Mouse (Mus musculus): ENCODE measurements around the gene Gm11037.
"Not testable (repeated sequence)": the region's sequence is repeated elsewhere in the genome, so short reads cannot be mapped to it uniquely, and the experiment has no call there.

The Gm11037 gene

DNA sequence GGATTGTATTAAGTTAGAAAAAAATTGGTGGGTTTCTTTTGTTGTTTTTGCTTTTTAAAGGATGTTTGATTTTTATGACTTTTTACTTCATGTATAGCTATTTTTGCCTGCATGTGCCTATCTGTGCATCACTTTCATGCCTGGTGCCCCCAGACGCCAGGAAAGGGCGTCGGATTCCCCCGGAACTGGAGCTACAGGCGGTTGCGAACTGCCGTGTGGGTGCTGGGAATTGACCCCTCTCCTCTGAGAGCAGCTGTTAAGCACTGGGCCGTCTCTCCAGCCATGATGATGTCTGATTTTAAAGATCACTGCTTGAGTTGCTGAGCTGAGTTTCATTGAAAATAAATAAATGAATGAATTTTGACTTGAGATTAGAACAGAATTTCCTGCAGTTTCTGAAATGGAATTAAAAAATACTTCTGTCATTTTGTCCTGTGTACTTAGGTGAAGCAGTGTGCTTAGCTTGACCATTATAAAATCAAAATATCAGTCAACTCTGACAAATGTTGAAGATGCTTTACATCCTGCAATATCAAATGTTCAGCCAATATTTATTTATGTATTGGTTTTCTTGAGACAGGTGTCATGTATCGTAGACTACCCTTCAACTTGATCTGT, at the start of gene Gm11037:
Gene Gm11037 (plus strand): TSS at position 568 of the 618 bp plus-strand sequence.
- no peak for DNase-seq (ENCODE audit: low spot score)

DNA sequence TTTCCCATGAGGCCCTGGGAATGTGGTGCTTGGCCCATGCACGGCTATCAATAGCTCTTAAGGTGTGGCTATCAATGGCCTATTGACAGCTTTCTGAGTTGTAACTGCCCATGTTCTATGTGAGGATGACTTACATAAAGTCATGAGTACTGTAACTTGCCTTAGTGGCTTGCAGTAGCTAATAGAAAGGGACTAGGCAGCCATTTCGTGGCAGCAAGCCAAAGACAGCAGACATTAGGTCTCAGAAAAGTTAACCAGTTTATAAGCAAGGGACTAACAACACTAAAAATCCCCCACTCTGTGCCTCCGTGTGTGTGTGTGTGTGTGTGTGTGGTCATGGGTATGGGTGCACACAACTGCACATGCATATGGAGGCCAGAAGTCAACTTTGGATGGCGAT, 49.1 kb upstream of the Gm11037 start:
- no peak for DNase-seq (ENCODE audit: low spot score)

DNA sequence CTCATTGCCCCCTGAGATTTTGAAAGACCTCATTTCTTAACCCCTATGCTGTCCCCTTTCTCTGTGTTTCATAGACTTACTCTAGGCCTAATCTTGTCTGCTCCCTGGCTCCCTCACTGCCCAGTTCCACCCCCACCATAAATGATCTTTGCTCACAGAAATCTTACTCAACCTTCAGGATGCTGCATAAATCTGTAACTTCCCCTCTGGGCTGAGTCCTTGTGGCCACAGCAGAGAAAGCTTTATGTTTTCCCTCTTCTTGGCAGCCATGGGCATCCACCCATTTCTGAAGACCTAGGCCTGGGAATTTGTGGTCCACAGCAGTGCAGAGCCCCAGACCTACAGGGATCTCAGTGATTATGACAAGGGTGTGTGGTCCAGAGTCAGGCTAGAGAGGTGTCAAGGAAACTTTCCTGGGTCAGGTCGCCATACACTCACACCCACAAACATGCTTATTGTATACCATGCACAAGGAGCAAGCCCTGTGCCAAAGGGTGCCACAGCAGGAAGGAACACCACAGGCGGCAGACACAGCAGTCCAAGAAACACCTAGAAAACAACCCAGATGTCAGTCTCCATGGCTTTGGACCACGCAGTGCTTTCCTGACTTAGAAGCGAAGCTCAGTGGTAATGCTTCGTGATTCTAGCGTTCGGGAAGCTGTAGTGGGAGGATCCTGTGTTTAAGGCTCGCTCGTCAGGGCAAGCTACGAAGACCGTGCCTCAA, 46.5 kb upstream of the Gm11037 start, which contains the start of gene Siglec1:
Gene Siglec1 (minus strand): TSS at position 99 of the 724 bp plus-strand sequence.
- DNase-seq (ENCODE audit: low spot score): no peak

DNA sequence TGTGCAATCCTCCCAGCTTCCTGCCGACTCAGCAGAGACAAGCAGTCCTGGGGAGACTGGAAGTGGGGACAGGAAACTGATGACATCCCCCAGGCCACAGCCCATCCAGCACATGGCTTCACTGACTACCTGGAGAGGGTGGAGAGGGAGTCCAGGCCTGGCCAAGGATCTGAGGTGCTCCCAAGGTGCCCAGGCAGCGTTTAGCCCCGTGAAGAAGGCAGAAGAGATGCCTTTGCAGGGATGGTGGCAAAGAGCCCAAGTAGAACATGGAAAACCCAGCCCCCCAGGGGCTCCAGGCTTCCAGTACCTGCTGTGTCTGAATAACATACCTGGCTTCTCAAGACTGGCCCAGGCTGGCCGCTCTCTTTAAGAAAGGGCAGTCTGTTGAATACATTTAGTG, 44.7 kb upstream of the Gm11037 start:
- no peak for DNase-seq (ENCODE audit: low spot score)

DNA sequence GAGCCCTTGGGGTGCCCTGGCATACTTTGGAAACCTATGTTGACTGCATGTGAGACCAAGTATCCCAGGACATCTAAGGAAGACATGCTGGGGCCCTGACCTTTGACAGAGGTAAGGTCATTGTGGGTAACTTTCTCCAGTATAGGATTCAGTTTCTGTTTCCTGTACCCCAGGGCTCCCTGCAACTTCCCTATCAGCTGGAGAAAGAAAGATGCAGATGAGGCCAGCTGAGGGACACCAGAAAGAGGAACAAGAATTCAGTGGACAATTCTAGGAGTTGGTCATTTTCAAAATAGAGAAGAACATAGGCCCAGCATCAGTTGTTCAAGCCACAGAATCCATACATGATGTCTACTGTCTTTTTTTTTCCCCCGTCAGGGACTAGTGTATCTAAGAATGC, 43.7 kb upstream of the Gm11037 start:
- DNase-seq (ENCODE audit: low spot score): no peak

DNA sequence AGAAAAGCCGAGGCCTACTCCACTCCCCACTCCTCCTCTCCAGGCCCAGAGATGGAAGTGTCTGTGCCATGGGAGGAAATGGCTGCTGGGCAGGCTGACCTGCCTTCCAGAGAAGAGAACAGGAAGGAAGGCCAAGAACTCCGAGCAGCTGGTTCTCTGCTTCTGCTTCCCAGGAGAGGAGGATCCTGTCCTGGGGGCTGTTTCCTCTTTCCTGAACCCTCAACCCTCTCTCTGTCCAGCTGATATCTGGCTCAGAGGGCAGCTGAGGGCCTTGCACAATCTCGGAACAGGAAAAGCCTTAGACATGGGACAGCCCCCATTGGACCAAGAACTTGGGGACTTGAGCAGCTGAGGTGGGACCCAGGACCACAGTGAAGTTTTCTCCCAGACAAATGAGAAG, 42.4 kb upstream of the Gm11037 start:
- DNase-seq (ENCODE audit: low spot score): no peak

DNA sequence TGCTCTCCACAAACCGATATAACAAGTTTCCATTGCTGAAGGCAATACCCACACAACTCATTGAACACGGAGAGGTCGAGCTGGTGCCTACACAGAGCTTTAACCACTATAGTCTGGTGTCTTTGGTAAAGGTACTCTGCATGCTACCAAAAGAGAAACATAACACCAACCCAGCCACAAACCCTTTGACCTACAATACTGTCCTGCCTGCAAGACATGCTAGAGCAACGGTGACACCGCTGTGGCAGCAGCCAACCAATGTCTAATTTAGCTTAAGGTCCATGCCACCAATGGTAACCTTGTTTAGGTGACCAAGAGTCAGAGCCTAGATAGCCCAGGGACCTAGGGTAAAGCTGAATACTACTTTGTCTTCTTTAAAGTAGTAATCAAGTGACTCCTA, 39.7 kb upstream of the Gm11037 start:
- DNase-seq (ENCODE audit: low spot score): no peak

DNA sequence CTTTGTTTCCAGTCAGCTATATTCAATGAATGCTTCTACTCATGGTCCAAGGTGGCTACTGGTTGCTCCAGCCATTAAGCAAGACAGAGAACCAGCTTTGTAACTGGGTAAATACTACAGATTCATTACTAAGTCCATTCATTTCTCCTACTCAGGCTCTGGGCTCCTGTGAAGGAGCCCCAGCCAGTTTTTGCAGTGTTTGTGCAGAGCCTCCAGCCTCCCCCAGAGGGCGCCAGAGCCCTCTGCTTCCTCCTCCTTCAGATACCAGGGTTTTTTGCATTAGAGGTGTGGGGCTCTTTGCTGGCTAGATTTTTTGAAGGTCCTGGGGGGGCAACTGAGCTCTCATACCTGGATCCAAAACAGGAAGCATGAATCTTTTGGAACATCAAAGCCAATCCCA, 38.5 kb upstream of the Gm11037 start:
- DNase-seq (ENCODE audit: low spot score): peak; percentile 61

DNA sequence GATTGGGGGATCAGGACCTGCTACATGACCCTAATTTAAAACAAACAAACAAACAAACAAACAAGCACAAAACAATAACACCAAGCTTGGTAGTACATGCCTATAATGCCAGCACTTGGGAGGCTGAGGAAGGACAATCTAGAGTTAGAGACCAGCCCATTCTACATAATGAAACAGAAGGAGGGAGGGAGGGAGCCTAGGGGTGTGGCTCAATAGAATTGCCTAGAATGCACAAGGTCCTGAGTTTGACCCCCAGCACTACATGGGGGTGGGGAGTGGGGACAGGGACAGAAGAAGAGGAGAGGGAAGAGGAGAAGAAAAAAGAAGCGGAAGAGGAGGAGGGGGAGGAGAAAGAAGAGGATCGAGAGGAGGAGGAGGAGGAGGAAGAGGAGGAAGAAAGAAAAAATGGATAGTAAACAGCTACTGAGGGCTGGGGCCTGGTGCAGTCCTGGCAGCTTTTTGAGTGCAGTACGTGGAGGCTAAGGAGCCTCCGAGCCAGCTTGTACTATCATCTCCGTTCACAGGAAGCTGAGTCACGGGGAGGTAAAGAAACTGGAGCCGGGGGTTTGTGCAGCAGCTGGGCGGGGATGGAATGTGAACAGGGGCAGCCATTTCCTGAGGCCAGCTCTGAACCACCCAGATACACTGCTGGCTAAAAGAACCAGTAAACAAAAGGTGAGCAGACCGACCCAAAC, 37.0 kb upstream of the Gm11037 start:
- DNase-seq (ENCODE audit: low spot score): peak; percentile 7

DNA sequence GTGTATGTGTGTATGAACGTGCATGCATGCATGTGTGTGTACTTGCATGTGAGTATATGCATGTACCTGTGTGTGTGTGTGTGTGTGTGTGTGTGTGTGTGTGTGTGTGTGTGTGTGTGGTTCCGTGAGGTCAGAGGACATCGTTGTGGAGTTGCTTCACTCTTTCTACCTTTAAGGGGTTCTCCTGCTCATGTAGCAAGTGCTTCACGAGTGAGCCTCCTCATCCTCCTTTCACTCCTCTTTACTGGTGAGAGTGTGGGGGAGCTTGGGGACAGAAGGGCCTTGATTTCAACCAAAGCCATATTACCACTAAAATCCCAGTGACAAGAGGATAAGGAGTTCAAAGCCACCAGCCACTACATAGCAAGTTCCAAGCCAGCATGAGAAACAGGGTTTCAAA, 36.2 kb upstream of the Gm11037 start:
- no peak for DNase-seq (ENCODE audit: low spot score)

DNA sequence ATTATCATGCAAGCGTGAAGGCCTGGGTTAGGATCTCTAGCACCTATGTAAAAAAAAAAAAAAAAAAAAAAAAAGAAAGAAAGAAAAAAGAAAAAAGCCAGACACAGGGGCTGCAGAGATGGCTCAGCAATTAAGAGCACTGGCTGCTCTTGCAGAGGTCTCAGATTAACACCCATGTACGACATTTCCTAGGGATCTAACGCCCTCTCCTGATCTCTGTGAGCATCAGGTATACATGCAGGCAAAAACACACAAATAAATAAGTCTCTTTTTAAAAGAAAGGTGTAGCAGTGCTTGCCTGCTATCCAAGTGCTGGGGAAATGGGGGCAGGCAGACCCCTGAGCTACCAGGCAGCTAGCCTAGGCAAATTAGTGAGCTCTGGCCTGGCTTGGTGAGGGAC, 31.8 kb upstream of the Gm11037 start:
- DNase-seq (ENCODE audit: low spot score): no peak

DNA sequence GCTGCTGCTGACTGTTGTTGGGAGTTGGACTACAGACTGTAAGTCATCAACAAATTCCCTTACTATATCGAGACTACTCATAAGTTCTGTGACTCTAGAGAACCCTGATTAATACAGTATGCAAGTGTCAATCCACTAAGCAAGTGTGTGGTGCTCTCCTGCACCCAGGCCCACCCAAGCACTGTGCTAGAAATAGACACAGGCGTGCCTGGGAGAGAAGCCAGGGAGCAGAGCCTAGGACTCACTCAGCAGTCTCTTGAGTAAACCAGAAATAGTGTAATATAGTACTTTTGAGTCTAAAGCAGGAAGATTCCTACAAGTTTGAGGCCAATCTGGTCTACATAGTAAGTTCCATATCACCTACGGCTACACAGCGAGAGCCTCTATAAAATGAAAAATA, 29.3 kb upstream of the Gm11037 start:
- DNase-seq (ENCODE audit: low spot score): no peak

DNA sequence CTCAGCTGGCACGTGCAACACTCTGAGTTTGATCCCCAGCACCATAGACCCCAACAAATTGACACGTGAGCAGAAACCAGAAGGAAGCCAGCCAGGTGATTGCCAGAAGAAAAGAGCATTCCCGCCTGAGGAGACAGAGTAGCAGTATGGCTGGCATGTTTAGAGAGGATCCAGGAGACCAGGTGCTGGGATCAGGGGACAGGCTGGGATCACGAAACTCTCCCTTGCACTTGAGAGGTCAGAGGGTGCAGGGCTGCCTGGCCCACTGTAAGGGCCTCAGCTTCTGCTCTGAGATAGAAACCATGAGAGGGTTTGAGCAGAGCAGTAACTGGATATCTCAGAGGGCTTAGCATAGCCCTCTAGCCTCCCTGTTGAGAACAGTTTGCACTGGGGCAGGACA, 28.2 kb upstream of the Gm11037 start:
- not testable (repeated sequence) for DNase-seq (ENCODE audit: low spot score)

DNA sequence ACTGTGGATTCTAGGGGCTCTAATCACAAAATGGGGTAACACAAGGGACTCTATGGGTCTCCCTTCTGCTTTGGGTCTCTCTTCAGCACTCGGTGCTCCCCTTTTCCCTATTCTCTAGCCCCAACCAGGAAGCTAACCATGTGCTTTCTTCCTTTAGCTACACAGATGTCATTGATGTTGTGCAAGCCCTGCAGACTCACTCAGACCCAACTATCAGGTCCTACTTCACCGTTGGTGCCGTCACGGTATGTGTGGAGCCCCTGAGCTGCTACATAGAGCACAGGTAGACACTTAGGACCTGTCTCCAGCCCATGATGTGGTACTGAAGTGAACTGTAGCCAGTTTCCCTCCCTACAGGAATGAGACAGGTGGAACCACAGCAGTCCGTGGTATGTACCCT, 27.3 kb upstream of the Gm11037 start:
- no peak for DNase-seq (ENCODE audit: low spot score)

DNA sequence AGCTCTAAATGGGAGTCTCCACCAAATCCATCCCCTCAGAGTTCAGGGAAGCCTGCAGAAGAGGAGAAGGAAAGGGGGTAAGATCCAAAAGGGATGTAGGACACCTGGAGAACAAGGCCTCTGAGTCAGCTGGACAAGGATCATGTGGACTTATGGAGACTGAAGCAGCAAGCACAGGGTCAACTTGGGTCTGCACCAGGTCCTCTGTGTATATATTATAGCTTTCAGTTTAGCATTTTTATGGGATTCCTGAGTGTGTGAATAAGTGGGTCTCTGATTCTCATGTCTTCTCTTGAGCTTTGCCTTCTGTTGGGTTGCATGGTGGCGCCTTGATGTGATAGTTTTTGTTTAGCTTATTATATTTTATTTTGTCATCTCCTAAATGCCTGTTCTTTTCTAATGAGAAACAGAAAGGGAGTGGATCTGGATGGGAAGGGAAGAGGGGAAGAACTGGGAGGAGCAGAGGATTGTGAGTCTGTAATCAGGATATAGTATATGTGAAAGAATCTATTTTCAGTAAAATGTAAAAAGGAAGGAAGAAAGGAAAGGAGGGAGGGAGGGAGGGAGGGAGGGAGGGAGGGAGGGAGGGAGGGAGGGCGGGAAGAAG, 14.2 kb upstream of the Gm11037 start:
- DNase-seq (ENCODE audit: low spot score): no peak

DNA sequence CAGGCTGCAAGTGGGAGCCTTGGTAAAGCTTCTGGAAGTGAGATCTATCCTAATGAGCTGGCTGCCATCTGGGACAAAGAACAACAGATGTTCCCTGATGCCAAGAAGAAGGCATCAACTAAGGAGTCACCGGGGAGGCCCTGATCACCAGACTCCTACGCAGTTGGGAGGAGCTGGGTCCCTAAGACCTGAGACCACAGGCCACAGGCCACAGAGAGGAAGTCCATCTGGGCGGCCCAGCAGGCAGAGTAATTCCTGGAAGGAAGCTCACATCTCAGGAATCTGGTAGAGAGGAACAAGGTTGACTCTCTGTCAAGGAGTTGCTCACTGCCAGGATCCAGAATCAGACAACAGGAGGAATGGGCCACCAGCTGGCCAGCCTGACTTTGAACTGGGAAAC, 9.1 kb upstream of the Gm11037 start:
- no peak for DNase-seq (ENCODE audit: low spot score)

DNA sequence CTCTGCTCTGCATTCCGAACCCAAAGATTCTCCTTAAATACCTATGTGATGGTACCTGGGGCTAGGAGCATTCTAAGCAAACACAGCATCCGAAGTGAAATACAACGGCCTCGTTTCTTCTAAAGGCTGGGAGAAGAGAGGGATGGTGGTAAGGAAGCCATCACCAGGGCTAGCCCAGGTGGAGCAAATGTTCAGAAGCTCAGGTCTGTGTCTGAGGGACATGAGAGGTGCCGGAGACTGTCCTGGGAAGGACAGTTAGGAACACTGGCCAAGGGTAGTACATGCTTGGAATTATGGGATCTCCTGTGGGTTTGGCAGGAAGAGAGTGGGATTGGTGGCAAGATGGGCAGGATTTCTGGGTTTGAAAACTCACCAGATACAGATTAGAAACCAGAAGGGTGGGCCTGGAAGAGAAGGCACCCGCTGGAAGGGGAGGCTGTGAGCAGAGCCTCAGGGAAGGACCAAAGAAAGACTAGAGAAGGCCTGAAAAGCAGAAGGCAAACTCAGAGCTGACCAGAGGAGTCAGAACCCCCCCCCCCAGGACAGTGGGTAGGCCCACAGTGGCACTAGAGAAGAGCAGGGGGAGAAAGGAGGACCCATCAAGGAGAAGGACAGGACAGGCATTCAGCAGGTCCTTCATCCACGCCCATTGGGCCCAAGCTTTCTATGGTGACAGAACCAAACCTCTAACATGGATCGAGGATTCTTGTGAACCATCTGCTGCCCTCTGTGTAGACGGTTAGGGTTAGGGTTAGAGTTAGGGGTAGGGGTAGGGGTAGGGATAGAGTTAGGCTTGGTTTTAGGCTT, 7.9 kb upstream of the Gm11037 start:
- no peak for DNase-seq (ENCODE audit: low spot score)

DNA sequence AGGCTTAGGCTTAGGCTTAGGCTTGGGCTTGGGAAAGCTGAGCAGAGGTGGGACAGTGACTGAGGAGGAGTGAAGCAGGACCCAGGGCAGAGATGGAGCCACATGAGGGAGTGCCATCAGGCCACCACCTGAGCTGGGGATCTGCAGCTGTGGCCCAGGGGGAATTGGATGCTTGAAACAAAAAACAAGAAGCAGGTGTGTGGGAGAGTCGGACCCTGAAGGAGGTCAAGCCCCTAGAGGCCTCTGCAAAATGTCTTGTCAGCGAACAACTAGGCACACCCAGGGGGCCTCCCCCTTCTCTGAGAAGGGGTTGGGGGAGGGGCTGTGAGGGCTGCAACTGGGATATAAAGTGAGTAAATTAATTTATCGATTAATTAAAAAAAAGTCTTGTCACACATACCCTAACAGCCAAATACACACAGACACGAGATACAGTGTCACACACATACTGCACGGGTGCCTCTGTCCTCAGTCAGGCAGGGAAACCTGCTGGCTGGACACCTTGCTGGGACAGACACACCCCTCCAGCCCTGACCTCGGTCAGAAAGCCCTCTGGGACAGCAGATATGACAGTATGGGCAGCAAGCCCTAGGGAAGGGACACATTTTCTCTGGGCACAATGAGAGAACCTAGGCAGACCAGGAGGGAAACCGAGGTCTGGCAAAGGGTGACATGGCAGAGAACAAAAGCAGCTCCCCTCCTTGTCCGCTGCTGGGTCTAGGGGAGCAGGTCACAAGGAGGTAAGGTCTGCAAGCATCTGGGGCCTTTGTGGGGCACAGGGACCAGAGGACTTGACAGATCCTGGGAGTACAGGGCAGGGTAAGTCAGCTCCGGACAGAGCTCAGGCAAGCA, 7.1 kb upstream of the Gm11037 start:
- DNase-seq (ENCODE audit: low spot score): no peak

DNA sequence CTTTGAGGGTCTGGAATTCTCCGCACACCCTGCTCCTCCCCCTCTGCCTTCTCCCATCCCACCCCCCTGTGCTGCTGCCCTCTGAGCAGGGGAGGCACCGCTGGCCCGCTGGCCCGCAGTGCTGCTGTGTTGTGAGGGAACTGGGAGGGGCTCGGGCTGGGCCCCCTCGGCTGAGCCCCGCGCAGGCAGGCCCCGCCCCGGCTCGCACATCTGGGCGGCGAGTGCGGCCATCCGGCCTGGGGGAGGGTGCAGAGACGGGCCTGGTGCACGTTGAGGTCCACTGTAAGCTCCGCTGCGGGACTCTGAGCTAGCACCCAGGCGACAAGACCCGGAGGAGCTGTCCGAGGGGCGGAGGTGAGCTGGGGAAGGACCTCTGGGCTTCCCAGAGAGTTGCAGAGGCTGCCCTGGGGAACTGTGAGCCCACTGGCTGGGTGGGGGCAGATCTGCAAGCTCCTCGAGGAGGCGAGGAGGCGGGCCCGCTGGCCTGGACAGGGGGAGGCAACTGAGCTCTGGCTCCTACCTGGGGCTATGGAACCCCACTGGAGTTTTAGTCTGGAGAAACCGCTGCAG, 6.1 kb upstream of the Gm11037 start, which contains the start of gene Hspa12b:
Gene Hspa12b (plus strand): TSS at position 120 of the 570 bp plus-strand sequence.
- DNase-seq (ENCODE audit: low spot score): no peak

DNA sequence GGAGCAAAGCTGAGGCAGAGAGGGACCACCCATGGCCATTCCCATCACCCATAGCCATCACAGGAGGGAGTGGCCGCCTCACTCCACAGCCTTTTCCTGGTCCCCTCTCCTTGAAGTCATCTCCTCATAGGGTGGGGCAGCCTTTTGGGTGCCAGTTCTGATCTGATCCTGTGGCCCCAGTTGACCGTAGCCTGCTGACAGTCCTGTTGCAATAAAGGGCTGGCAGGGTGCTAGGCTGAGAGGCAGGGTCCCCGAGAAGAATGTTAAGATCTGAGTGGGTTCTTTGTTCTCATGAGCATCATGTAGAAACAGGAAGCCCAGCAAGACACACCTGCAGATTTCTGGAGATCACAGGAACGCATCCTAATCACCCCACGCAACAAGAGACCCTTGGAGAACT, 5.1 kb upstream of the Gm11037 start:
- no peak for DNase-seq (ENCODE audit: low spot score)
